In genomic region chr2:116073311-116073904, GRCm38 (mm10) we compare ENCODE assay signal across 14 mouse cellular contexts. TPM values are rescaled to one million over a fixed set of nuclear protein-coding genes. Genes with fewer than 3 reads are reported as not detected.
DNase-seq lines count a peak whose midpoint lies in the region; ATAC-seq lines count a peak whose summit lies in the region.
"Had no signal": no experiment of that assay in that cellular context is flagged by ENCODE, and none has a peak within 500 bp of the region (broad histone marks: within the 10 kb centered on the region; RNA-seq: fewer than 3 reads in every experiment).

No protein-coding gene starts in this region.

- no peaks in the 10 kb centered on the region for H3K9me3 ChIP-seq in kidney, embryonic 15.5 days (replicated peaks)
- H3K9me3 ChIP-seq in forebrain, embryonic 14.5 days (replicated peaks; ENCODE audit: control insufficient read depth, low read length): no peaks in the 10 kb centered on the region
- H3K9me3 ChIP-seq in intestine, embryonic 16.5 days (ENCODE audit: control insufficient read depth, low read length): no peaks in the 10 kb centered on the region

- H3K4me3 ChIP-seq in kidney, embryonic 15.5 days (replicated peaks): no peak overlapping the region
- peak overlapping the region; percentile 70 for H3K4me3 ChIP-seq in forebrain, embryonic 14.5 days (ENCODE audit: low read depth, low read length)
- H3K4me3 ChIP-seq in intestine, embryonic 16.5 days (ENCODE audit: low read length): peak overlapping the region; percentile 10; the same call in 1 of the 2 replicates
- H3K4me3 ChIP-seq: erythroblast, embryonic 14.5 days had no signal

- no peak for ATAC-seq in kidney, embryonic 15.5 days (replicated peaks; ENCODE audit: low FRiP score)
- ATAC-seq in forebrain, embryonic 14.5 days: no peak
- ATAC-seq in intestine, embryonic 16.5 days: no peak
- ATAC-seq in granulocyte monocyte progenitor cell, adult 5-6 weeks (replicated peaks; ENCODE audit: poor library complexity, severe bottlenecking): no peak

- 22% methylated on average over 9 of the region's 9 CpGs for WGBS in kidney, embryonic 15.5 days
- 31% methylated on average over 9 of the region's 9 CpGs for WGBS in forebrain, embryonic 14.5 days
- WGBS in intestine, embryonic 16.5 days: 29% methylated on average over 9 of the region's 9 CpGs

- peak overlapping the region; percentile 68; the same call in 1 of the 2 replicates for H3K27ac ChIP-seq in kidney, embryonic 15.5 days
- H3K27ac ChIP-seq in forebrain, embryonic 14.5 days (ENCODE audit: low read depth, low read length): peak overlapping the region; percentile 99
- H3K27ac ChIP-seq in intestine, embryonic 16.5 days (ENCODE audit: low read length): 0 out of 2 replicates have a peak overlapping the region, but pooled peaks have one; percentile 37

- no peaks in the 10 kb centered on the region for H3K36me3 ChIP-seq in kidney, embryonic 15.5 days
- H3K36me3 ChIP-seq in forebrain, embryonic 14.5 days (ENCODE audit: control insufficient read depth, insufficient read depth, low read length): no peaks in the 10 kb centered on the region
- H3K36me3 ChIP-seq in intestine, embryonic 16.5 days (ENCODE audit: control insufficient read depth, insufficient read depth, low read length): no peaks in the 10 kb centered on the region

- H3K4me1 ChIP-seq in kidney, embryonic 15.5 days: peaks cover 36% of the 10 kb centered on the region
- H3K4me1 ChIP-seq in forebrain, embryonic 14.5 days (ENCODE audit: control insufficient read depth, insufficient read depth, low read length): peaks cover 15% of the 10 kb centered on the region; the same call in 1 of the 2 replicates
- no peaks in the 10 kb centered on the region for H3K4me1 ChIP-seq in intestine, embryonic 16.5 days (ENCODE audit: control insufficient read depth, insufficient read depth, low read length)

- no peaks in the 10 kb centered on the region for H3K27me3 ChIP-seq in kidney, embryonic 15.5 days
- H3K27me3 ChIP-seq in forebrain, embryonic 14.5 days (replicated peaks; ENCODE audit: control insufficient read depth, insufficient read depth, low read length): 0 out of 2 replicates have a peak, but pooled peaks cover 8% of the 10 kb centered on the region
- peaks cover 5% of the 10 kb centered on the region; the same call in 1 of the 2 replicates for H3K27me3 ChIP-seq in intestine, embryonic 16.5 days (replicated peaks; ENCODE audit: control insufficient read depth, insufficient read depth, low read length)

- no peak overlapping the region for H3K9ac ChIP-seq in kidney, embryonic 15.5 days
- peak overlapping the region; percentile 99 for H3K9ac ChIP-seq in forebrain, embryonic 14.5 days (ENCODE audit: low read length)
- H3K9ac ChIP-seq in intestine, embryonic 16.5 days (ENCODE audit: low read depth, low read length): peak overlapping the region; percentile 19; the same call in 1 of the 2 replicates

- no peak for DNase-seq in kidney, adult 11 months
- DNase-seq in forebrain, embryonic 14.5 days (ENCODE audit: low spot score): peak; percentile 20
- peak; percentile 20 for DNase-seq in retina, postnatal 1 day
- DNase-seq in yolk sac, embryonic 10.5 days (ENCODE audit: low spot score): no peak
- DNase-seq: cerebellum, adult 2 months; heart, adult 18-20 months; kidney, postnatal 14 days; lung, adult 18-20 months; thymus, adult 18-20 months had no signal

- peak overlapping the region; percentile 69 for H3K4me2 ChIP-seq in kidney, embryonic 15.5 days
- H3K4me2 ChIP-seq in forebrain, embryonic 14.5 days (ENCODE audit: low read length): peak overlapping the region; percentile 81
- H3K4me2 ChIP-seq in intestine, embryonic 16.5 days (ENCODE audit: low read depth, low read length): peak overlapping the region; percentile 14

RNA-seq across cellular contexts. Expression of gene Meis2, which starts 7.8 kb away (rescaled TPM):
- 85.5 and 94.3 TPM in 2 replicates for polyA plus RNA-seq in kidney, embryonic 15.5 days (2015; fragmentation: Nextera tagmentation; extraction: Ambion mirVana)
- polyA plus RNA-seq in forebrain, embryonic 14.5 days (2014; fragmentation: Nextera tagmentation; extraction: Ambion mirVana): 99.1 and 114 TPM in 2 replicates
- polyA plus RNA-seq in intestine, embryonic 16.5 days (2015; fragmentation: Nextera tagmentation; extraction: Ambion mirVana): 25.7 and 26.8 TPM in 2 replicates
- not detected in 2 replicates for total RNA-seq in granulocyte monocyte progenitor cell, adult 5-6 weeks (2014; fragmentation: Nextera tagmentation)
- not detected in 2 replicates for total RNA-seq in granulocyte monocyte progenitor cell, adult 5-6 weeks (2017)
- total RNA-seq: megakaryocyte-erythroid progenitor cell, adult 5-6 weeks had no signal
- polyA plus RNA-seq: erythroblast, embryonic 14.5 days had no signal

Comparison
In these comparisons a context has a peak if more than half of its experiments do, and no peak if none do; other contexts are left out.
1. H3K27ac ChIP-seq: peak in every context shown above with its lines; median percentile 99 in forebrain, embryonic 14.5 days; 68 in kidney, embryonic 15.5 days; 37 in intestine, embryonic 16.5 days.
2. H3K4me2 ChIP-seq: peak in every context shown above with its lines; median percentile 81 in forebrain, embryonic 14.5 days; 69 in kidney, embryonic 15.5 days; 14 in intestine, embryonic 16.5 days.
3. DNase-seq: peak in forebrain, embryonic 14.5 days (single experiment) and retina, postnatal 1 day (single experiment); none in kidney, adult 11 months (single experiment) and yolk sac, embryonic 10.5 days (single experiment).